Mouse (Mus musculus) CH12.LX (cell line): ENCODE measurements around the gene Sh3tc1. TPM values are rescaled to one million over a fixed set of nuclear protein-coding genes. Genes with fewer than 3 reads are reported as not detected.

Source experiments
- DNase-seq: peaks from one replicate; pipeline ENCODE4 v3.0.0-alpha.2; 2013; ENCODE audit errors: extremely low read depth
- H3K27ac ChIP-seq: 2 replicates; pipeline ENCODE4 v1.5.1; 2012; ENCODE audit warnings: low read depth, mild to moderate bottlenecking, control low read depth, moderate library complexity; ENCODE audit not compliant: insufficient read depth
- H3K27me3 ChIP-seq: replicated peaks from 2 replicates; pipeline ENCODE3; 2012; ENCODE audit warnings: inconsistent platforms
- H3K36me3 ChIP-seq, 2 experiments: replicated peaks in 1 of 2; 2 replicates each; pipeline versions ENCODE3 to v1.6.1; 2012; ENCODE audit warnings: inconsistent platforms in 1 of 2, low read length in 1 of 2, mild to moderate bottlenecking in 1 of 2, mixed read lengths in 1 of 2, moderate library complexity in 1 of 2; ENCODE audit not compliant: control insufficient read depth in 1 of 2, insufficient read depth in 1 of 2
- H3K4me1 ChIP-seq, 2 experiments: 2 replicates each; pipeline ENCODE4 v1.6.1; 2012; ENCODE audit warnings: inconsistent platforms in 1 of 2, moderate library complexity in 1 of 2; ENCODE audit not compliant: insufficient read depth in 2 of 2, control insufficient read depth in 1 of 2
- H3K4me2 ChIP-seq: 2 replicates; pipeline ENCODE4 v1.6.1; 2012; ENCODE audit warnings: low read depth, mild to moderate bottlenecking, control low read depth; ENCODE audit not compliant: poor library complexity, insufficient read depth, severe bottlenecking
- H3K4me3 ChIP-seq, 3 experiments: fragments of 150-350 bp in 1 of 3; sonication (generic) in 1 of 3; replicated peaks in 1 of 3; 2 replicates each; pipeline versions ENCODE3 to v1.5.1; 2011 to 2012; ENCODE audit warnings: low read depth in 2 of 3, low read length in 2 of 3, mild to moderate bottlenecking in 2 of 3, moderate library complexity in 2 of 3, control low read depth in 1 of 3, improper control_type of control experiment in 1 of 3, inconsistent platforms in 1 of 3, mixed read lengths in 1 of 3; ENCODE audit not compliant: poor library complexity in 1 of 3
- H3K79me2 ChIP-seq: replicated peaks from 2 replicates; pipeline ENCODE4 v1.6.1; 2012; ENCODE audit warnings: mild to moderate bottlenecking, moderate library complexity; ENCODE audit not compliant: control insufficient read depth, poor library complexity, insufficient read depth, severe bottlenecking; ENCODE audit errors: extremely low read depth
- H3K9ac ChIP-seq: 2 replicates; pipeline ENCODE4 v1.6.1; 2012; ENCODE audit warnings: low read depth, mild to moderate bottlenecking, control low read depth, moderate library complexity; ENCODE audit not compliant: insufficient read depth
- H3K9me3 ChIP-seq: replicated peaks from 2 replicates; pipeline ENCODE3; 2012; ENCODE audit warnings: low read length, inconsistent platforms, mixed read lengths
- CHD2 ChIP-seq: IDR thresholded peaks from 2 replicates; pipeline ENCODE4 v1.6.1; 2011; ENCODE audit warnings: low read length, improper control_type of control experiment
- CTCF ChIP-seq, 2 experiments: IDR thresholded peaks in 1 of 2; conservative IDR thresholded peaks in 1 of 2; 2 replicates each; pipeline ENCODE4 v1.5.1; 2011 to 2012; ENCODE audit warnings: low read depth in 2 of 2, low read length in 2 of 2, improper control_type of control experiment in 1 of 2, inconsistent platforms in 1 of 2, mild to moderate bottlenecking in 1 of 2, moderate library complexity in 1 of 2
- E2F4 ChIP-seq: IDR thresholded peaks from 2 replicates; pipeline ENCODE4 v1.6.1; 2011; ENCODE audit warnings: low read depth, low read length, improper control_type of control experiment; ENCODE audit not compliant: insufficient replicate concordance
- ETS1 ChIP-seq: conservative IDR thresholded peaks from 2 replicates; pipeline ENCODE4 v1.6.1; 2012; ENCODE audit warnings: low read depth, mild to moderate bottlenecking, inconsistent platforms, low read length, improper control_type of control experiment, moderate library complexity
- HCFC1 ChIP-seq: IDR thresholded peaks from 2 replicates; pipeline ENCODE4 v1.6.1; 2012; ENCODE audit warnings: low read depth, mild to moderate bottlenecking, inconsistent platforms, low read length, improper control_type of control experiment
- MAX ChIP-seq: IDR thresholded peaks from 2 replicates; pipeline ENCODE4 v1.6.1; 2011; ENCODE audit warnings: low read length, improper control_type of control experiment
- MAZ ChIP-seq: IDR thresholded peaks from 2 replicates; pipeline ENCODE4 v1.6.1; 2012; ENCODE audit warnings: low read depth, mild to moderate bottlenecking, inconsistent platforms, low read length, improper control_type of control experiment, moderate library complexity
- MYC ChIP-seq: IDR thresholded peaks from 2 replicates; pipeline ENCODE4 v1.6.1; 2011; ENCODE audit warnings: low read depth, mild to moderate bottlenecking, improper control_type of control experiment, low read length
- NELFE ChIP-seq: IDR thresholded peaks from 2 replicates; pipeline ENCODE4 v1.6.1; 2011; ENCODE audit warnings: low read depth, low read length, improper control_type of control experiment
- NRF1 ChIP-seq: IDR thresholded peaks from 2 replicates; pipeline ENCODE4 v1.6.1; 2014; ENCODE audit warnings: low read depth, mild to moderate bottlenecking, inconsistent platforms, low read length, improper control_type of control experiment, moderate library complexity
- POLR2A ChIP-seq: IDR thresholded peaks from 2 replicates; pipeline ENCODE4 v1.6.1; 2011; ENCODE audit warnings: low read depth, mild to moderate bottlenecking, improper control_type of control experiment, low read length
- POLR2AphosphoS2 ChIP-seq: IDR thresholded peaks from 2 replicates; pipeline ENCODE4 v1.6.1; 2011; ENCODE audit warnings: low read depth, low read length, improper control_type of control experiment
- RAD21 ChIP-seq: IDR thresholded peaks from 2 replicates; pipeline ENCODE4 v1.6.1; 2011; ENCODE audit warnings: low read depth, mild to moderate bottlenecking, low read length, improper control_type of control experiment, moderate library complexity
- RCOR1 ChIP-seq: conservative IDR thresholded peaks from 2 replicates; pipeline ENCODE4 v1.6.1; 2012; ENCODE audit warnings: low read depth, mild to moderate bottlenecking, inconsistent platforms, low read length, improper control_type of control experiment
- SIN3A ChIP-seq: IDR thresholded peaks from 2 replicates; pipeline ENCODE4 v1.6.1; 2012; ENCODE audit warnings: low read length, improper control_type of control experiment, inconsistent platforms
- TBP ChIP-seq: conservative IDR thresholded peaks from 2 replicates; pipeline ENCODE4 v1.6.1; 2011; ENCODE audit warnings: low read depth, low read length, improper control_type of control experiment
- TCF12 ChIP-seq: IDR thresholded peaks from 2 replicates; pipeline ENCODE4 v1.6.1; 2014; ENCODE audit warnings: low read depth, mild to moderate bottlenecking, inconsistent platforms, low read length, improper control_type of control experiment
- ZMIZ1 ChIP-seq: IDR thresholded peaks from 2 replicates; pipeline ENCODE4 v1.6.1; 2012; ENCODE audit warnings: low read depth, mild to moderate bottlenecking, inconsistent platforms, low read length, improper control_type of control experiment
- dilution Hi-C: fragments of 300-500 bp; cut with MboI; formaldehyde crosslinking; loops from 2 replicates; pipeline ENCODE4 v1.14.3; 2020; ENCODE audit warnings: low sequenced_read_pairs; ENCODE audit not compliant: extremely low pct_unique_long_range_greater_than_20kb, extremely low pct_ligation_motif_present
- in situ Hi-C: fragments of 300-500 bp; cut with MboI; formaldehyde crosslinking; loops from 3 replicates; pipeline ENCODE4 v1.14.3; 2019; ENCODE audit warnings: low sequenced_read_pairs, low pct_ligation_motif_present, low pct_unique_long_range_greater_than_20kb, mixed read lengths
- polyA plus RNA-seq: library from polyadenylated mRNA; unstranded; fragments of >175 nt; gene quantifications from 2 replicates; pipeline ENCODE4 v1.2.1, GENCODE M21; 2012; ENCODE audit warnings: low read depth; ENCODE audit not compliant: insufficient read length
- total RNA-seq, 2 experiments: library from RNA; depleted of rRNA; stranded (reverse); fragments of 300-350 nt in 1 of 2; fragments of >200 nt in 1 of 2; gene quantifications; 2 replicates each; pipeline ENCODE4 v1.2.3; 2012 to 2014

Sh3tc1 gene
- total and polyA plus RNA-seq, 3 experiments = 0.85 to 2.3 (median 1.2) TPM

DNA sequence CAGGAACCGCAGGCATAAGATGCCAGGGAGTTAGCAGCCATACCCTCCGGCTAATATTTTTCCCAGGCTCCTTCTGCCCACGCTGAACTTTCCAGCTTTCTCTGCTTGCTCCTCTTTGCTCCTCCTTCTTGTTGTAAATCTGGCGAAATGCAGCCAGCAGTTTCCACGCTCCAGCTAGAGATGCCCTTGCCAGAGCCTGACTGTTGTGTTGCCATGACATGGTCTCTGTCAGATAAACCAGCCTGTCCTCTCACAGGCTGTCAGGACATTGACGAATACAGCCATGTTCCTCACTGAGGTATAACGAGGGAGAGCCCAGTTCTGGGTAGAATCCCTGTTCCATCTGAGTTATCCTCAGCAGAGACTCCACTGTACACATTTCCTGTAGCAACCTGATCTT, 29.2 kb upstream of the Sh3tc1 start:
- TF ChIP-seq HCFC1 = no peak
- TF ChIP-seq RCOR1 = no peak
- no peak for TF ChIP-seq ZMIZ1
- no peak for TF ChIP-seq CTCF (conservative IDR thresholded peaks at IDR 0.05 in 1 of 2, IDR thresholded peaks at IDR 0.05 in 1 of 2; ENCODE audit: low read depth in 2 of 2, low read length in 2 of 2)
- TF ChIP-seq NRF1 = no peak
- peaks cover 95% of the 10 kb centered on the region for H3K27me3 ChIP-seq
- no peaks in the 10 kb centered on the region for H3K36me3 ChIP-seq

GRCm38 (mm10) chr5:35768525-35768924, 28.7 kb upstream of the Sh3tc1 start:
- TF ChIP-seq POLR2A = no peak
- TF ChIP-seq MYC = no peak
- TF ChIP-seq MAZ = no peak
- TF ChIP-seq NELFE = no peak
- no peak for TF ChIP-seq RAD21
- TF ChIP-seq SIN3A = no peak
- TF ChIP-seq MAX = no peak
- no peak for TF ChIP-seq CHD2
- TF ChIP-seq TCF12 = no peak
- no peak for TF ChIP-seq ETS1
- TF ChIP-seq TBP = no peak
- no peak for TF ChIP-seq POLR2AphosphoS2
- TF ChIP-seq E2F4 = no peak
- dilution Hi-C loops (no loop called here), in situ Hi-C loops (no loop called here)
- DNase-seq = no peak
- H3K9me3 ChIP-seq = no peaks in the 10 kb centered on the region
- no peaks in the 10 kb centered on the region for H3K79me2 ChIP-seq
- no peaks in the 10 kb centered on the region for H3K36me3 ChIP-seq
- H3K4me2 ChIP-seq = no peak overlapping the region
- H3K9ac ChIP-seq = no peak overlapping the region
- no peaks in the 10 kb centered on the region for H3K4me1 ChIP-seq
- no peak overlapping the region for H3K4me3 ChIP-seq
- H3K27ac ChIP-seq = no peak overlapping the region
- H3K27me3 ChIP-seq = peaks cover 95% of the 10 kb centered on the region

More for the DNA sequence above, 29.2 kb upstream of the Sh3tc1 start:
- dilution Hi-C loops = no loop called here
- H3K9me3 ChIP-seq = no peaks in the 10 kb centered on the region
- H3K4me2 ChIP-seq = no peak overlapping the region
- H3K4me3 ChIP-seq = no peak overlapping the region
- H3K4me1 ChIP-seq = no peaks in the 10 kb centered on the region
- H3K9ac ChIP-seq = no peak overlapping the region
- no peak overlapping the region for H3K27ac ChIP-seq
- no peaks in the 10 kb centered on the region for H3K79me2 ChIP-seq
- no peak for DNase-seq
- in situ Hi-C loops = no loop called here
